Mouse (Mus musculus) stomach, embryonic 14.5 days (tissue): ENCODE measurements around the gene Cbl. TPM values are rescaled to one million over a fixed set of nuclear protein-coding genes. Genes with fewer than 3 reads are reported as not detected.

Source experiments
- ATAC-seq: fragments of 200-750 bp; cut with Nextera tagmentation; 2 replicates; pipeline ENCODE4 v1.8.0; 2017; ENCODE audit warnings: low read depth, moderate TSS enrichment; ENCODE audit not compliant: insufficient number of reproducible peaks, insufficient read depth, low FRiP score
- H3K27ac ChIP-seq: fragments of 300-500 bp; sonication (generic); 2 replicates; pipeline ENCODE4 v1.5.1; 2014; ENCODE audit warnings: mild to moderate bottlenecking, low read length, moderate library complexity, mixed read lengths
- H3K27me3 ChIP-seq: fragments of 300-500 bp; sonication (generic); 2 replicates; pipeline ENCODE4 v1.6.1; 2014; ENCODE audit warnings: low read length, control low read depth, mixed read lengths; ENCODE audit not compliant: control insufficient read depth, insufficient read depth
- H3K36me3 ChIP-seq: fragments of 300-500 bp; sonication (generic); 2 replicates; pipeline ENCODE4 v1.6.1; 2014; ENCODE audit warnings: mild to moderate bottlenecking, control low read depth, low read length, moderate library complexity, mixed read lengths; ENCODE audit not compliant: control insufficient read depth, insufficient read depth
- H3K4me1 ChIP-seq: fragments of 300-500 bp; sonication (generic); 2 replicates; pipeline ENCODE4 v1.6.1; 2014; ENCODE audit warnings: low read length, control low read depth, mixed read lengths; ENCODE audit not compliant: control insufficient read depth, insufficient read depth
- H3K4me2 ChIP-seq: fragments of 300-500 bp; sonication (generic); replicated peaks from 2 replicates; pipeline ENCODE4 v1.6.1; 2014; ENCODE audit warnings: low read depth, low read length, control low read depth
- H3K4me3 ChIP-seq: fragments of 300-500 bp; sonication (generic); 2 replicates; pipeline ENCODE4 v1.5.1; 2014; ENCODE audit warnings: low read depth, low read length, control low read depth
- H3K9ac ChIP-seq: fragments of 300-500 bp; sonication (generic); replicated peaks from 2 replicates; pipeline ENCODE4 v1.6.1; 2014; ENCODE audit warnings: low read depth, mild to moderate bottlenecking, control low read depth, low read length, moderate library complexity, mixed read lengths
- H3K9me3 ChIP-seq: fragments of 300-500 bp; sonication (generic); 2 replicates; pipeline ENCODE4 v1.6.1; 2016; ENCODE audit warnings: low read depth, low read length, control low read depth; ENCODE audit not compliant: control insufficient read depth
- WGBS: fragments of 180-500 bp; shearing (Covaris S2); extraction: QIAGEN DNeasy Blood & Tissue Kit; methylation state at CpG from one replicate; pipeline ENCODE4 v1.1.7; 2014; 5-methylcytosine and 5-hydroxymethylcytosine counted together
- polyA plus RNA-seq: library from polyadenylated mRNA; unstranded; fragments of >200 nt; fragmentation: Nextera tagmentation; extraction: Ambion mirVana; gene quantifications from 2 replicates; pipeline ENCODE4 v1.2.1, GENCODE M21; 2014

Cbl gene
- polyA plus RNA-seq, 1 experiment from 2014 or later = 19.9 TPM

DNA sequence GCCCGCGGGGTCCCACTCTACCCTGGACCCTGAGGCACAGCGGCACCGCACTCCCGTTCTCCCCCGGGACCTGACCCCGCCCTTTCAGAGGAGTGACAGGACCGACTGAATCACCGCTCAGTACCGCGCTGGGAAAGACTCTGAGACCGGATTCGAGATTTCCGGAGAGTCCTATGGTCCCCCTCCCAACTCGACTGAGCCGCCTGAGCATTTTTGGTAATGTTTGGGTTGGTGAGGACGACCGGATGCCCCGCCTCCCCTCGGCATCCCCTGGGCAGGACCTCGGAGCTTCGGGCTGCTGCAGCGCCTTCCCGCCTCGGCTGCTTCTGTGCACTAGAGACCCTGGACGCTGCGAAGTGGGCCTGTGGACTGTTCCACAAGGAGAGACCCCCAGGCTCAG, 103.8 kb downstream of the Cbl start:
- Histone ChIP-seq H3K4me2 (peak overlapping the region; percentile 53), H3K4me3 (peak overlapping the region; percentile 22), H3K9ac (0 out of 2 replicates have a peak overlapping the region, but pooled peaks have one; percentile 14), H3K9me3 (no peaks in the 10 kb centered on the region), H3K27ac (peak overlapping the region; percentile 84), H3K27me3 (no peaks in the 10 kb centered on the region), H3K4me1 (peaks cover 35% of the 10 kb centered on the region), H3K36me3 (no peaks in the 10 kb centered on the region)
- under 1% methylated on average over 27 of the region's 27 CpGs for WGBS
- peak; percentile 46; the same call in 1 of the 2 replicates for ATAC-seq

DNA sequence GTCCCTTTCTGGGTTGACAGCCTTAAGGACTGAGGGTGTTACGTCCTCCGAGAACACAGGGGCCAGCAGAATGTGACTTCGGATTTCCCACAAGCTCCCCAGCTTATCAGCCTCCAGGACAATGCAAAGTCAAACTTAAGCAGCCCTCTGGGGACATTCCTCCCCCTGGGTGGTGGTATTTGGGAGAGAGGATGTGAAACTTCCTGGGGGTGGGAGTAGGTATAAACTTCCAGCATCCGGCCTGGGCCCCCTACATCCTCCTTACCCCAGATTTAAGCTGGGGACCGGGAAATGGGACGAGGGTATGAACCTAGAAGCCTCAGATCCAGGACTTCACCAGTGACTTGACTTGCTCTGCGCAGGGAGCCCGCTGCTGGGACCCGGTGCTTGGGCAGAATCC, 104.2 kb downstream of the Cbl start:
- no peaks in the 10 kb centered on the region for H3K9me3 ChIP-seq
- H3K27ac ChIP-seq = peak overlapping the region; percentile 84
- peak overlapping the region; percentile 53 for H3K4me2 ChIP-seq
- H3K4me1 ChIP-seq = peaks cover 33% of the 10 kb centered on the region
- 0 out of 2 replicates have a peak overlapping the region, but pooled peaks have one; percentile 14 for H3K9ac ChIP-seq
- ATAC-seq = no peak
- H3K4me3 ChIP-seq = peak overlapping the region; percentile 22
- no peaks in the 10 kb centered on the region for H3K36me3 ChIP-seq
- WGBS = 4% methylated on average over 9 of the region's 9 CpGs
- H3K27me3 ChIP-seq = no peaks in the 10 kb centered on the region

- Histone ChIP-seq H3K36me3 (no peaks in the 10 kb centered on the region), H3K4me1 (peaks cover 21% of the 10 kb centered on the region), H3K9me3 (no peaks in the 10 kb centered on the region), H3K4me3 (no peak overlapping the region), H3K27ac (no peak overlapping the region), H3K27me3 (no peaks in the 10 kb centered on the region), H3K9ac (no peak overlapping the region), H3K4me2 (no peak overlapping the region)
- ATAC-seq = no peak
- 66% methylated on average over 3 of the region's 3 CpGs for WGBS
Measured at GRCm38 (mm10) chr9:44127351-44127801, 106.5 kb downstream of the Cbl start.

DNA sequence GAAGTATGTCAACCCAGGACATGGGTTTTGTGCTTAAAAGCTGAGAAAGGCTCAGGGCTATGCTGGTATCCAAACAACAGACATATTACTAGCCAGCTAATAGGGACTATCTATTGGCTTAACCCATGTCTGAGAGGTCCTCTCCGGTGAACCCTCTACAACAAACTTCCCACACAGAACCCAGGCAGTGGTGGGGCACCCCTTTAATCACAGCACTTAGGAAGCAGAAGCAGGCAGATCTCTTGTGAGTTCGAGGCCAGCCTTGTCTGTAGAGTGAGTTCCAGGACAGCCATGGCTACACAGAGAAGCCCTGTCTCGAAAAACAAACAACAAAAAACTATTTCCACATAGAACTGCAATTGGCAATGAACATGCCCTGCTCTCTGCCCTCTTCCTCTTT, 107.1 kb downstream of the Cbl start:
- no peak for ATAC-seq
- WGBS = 90% methylated on average over 3 of the region's 3 CpGs
- Histone ChIP-seq H3K27ac (no peak overlapping the region; the same call in 1 of the 2 replicates), H3K4me3 (no peak overlapping the region), H3K4me2 (no peak overlapping the region), H3K9me3 (no peaks in the 10 kb centered on the region), H3K27me3 (no peaks in the 10 kb centered on the region), H3K4me1 (peaks cover 20% of the 10 kb centered on the region), H3K9ac (no peak overlapping the region), H3K36me3 (no peaks in the 10 kb centered on the region)

GRCm38 (mm10) chr9:44125546-44126428, 108.1 kb downstream of the Cbl start:
- Histone ChIP-seq H3K9me3 (no peaks in the 10 kb centered on the region), H3K4me2 (no peak overlapping the region), H3K27me3 (no peaks in the 10 kb centered on the region), H3K36me3 (no peaks in the 10 kb centered on the region), H3K4me3 (no peak overlapping the region), H3K4me1 (peaks cover 11% of the 10 kb centered on the region), H3K9ac (no peak overlapping the region), H3K27ac (no peak overlapping the region; the same call in 1 of the 2 replicates)
- 24% methylated on average over 18 of the region's 18 CpGs for WGBS
- ATAC-seq = peak; percentile 42; the same call in 1 of the 2 replicates

DNA sequence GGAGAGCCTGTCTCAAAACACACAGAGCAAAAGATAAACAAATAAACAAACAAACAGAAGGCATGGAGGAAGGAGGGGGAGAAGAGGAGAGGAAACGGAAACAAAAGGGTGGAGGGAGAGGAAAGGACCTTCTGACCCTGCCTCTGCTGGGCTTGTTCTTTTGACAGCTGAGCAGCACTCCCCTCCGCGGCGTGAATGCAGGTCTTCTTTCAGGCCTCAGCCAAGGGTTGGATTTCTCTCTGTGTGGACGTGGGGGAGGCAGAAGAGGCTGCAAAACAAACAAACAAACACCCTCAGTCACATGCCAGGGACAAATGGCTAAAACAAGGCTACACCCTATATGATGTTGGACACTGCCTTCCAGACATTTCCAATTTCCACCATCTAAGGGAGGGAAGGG, 108.8 kb downstream of the Cbl start:
- ATAC-seq = no peak
- Histone ChIP-seq H3K9ac (no peak overlapping the region), H3K4me1 (peaks cover 4% of the 10 kb centered on the region; the same call in 1 of the 2 replicates), H3K36me3 (no peaks in the 10 kb centered on the region), H3K27ac (no peak overlapping the region), H3K27me3 (no peaks in the 10 kb centered on the region), H3K4me3 (no peak overlapping the region), H3K9me3 (no peaks in the 10 kb centered on the region), H3K4me2 (no peak overlapping the region)
- WGBS = 50% methylated on average over 5 of the region's 5 CpGs

DNA sequence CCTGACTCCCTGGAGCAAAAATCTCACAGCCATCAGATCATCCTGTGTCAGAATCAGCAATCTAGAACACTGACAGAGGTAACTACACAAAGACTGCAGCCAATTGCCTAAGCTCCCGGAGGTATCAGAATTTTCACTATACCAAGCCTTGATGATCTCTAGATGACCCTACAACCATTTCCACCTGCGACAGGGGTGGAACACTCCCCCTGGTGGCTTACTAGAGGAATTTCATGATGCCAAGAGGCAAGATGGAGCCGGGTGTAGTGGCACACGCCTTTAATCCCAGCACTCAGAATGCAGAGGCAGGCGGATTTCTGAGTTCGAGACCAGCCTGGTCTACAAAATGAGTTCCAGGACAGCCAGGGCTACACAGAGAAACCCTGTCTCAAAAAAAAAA, 109.5 kb downstream of the Cbl start:
- Histone ChIP-seq H3K9me3 (no peaks in the 10 kb centered on the region), H3K27ac (no peak overlapping the region), H3K27me3 (no peaks in the 10 kb centered on the region), H3K36me3 (no peaks in the 10 kb centered on the region), H3K9ac (no peak overlapping the region), H3K4me1 (peaks cover 3% of the 10 kb centered on the region; the same call in 1 of the 2 replicates), H3K4me2 (no peak overlapping the region), H3K4me3 (no peak overlapping the region)
- no peak for ATAC-seq
- WGBS = 77% methylated on average over 6 of the region's 6 CpGs

DNA sequence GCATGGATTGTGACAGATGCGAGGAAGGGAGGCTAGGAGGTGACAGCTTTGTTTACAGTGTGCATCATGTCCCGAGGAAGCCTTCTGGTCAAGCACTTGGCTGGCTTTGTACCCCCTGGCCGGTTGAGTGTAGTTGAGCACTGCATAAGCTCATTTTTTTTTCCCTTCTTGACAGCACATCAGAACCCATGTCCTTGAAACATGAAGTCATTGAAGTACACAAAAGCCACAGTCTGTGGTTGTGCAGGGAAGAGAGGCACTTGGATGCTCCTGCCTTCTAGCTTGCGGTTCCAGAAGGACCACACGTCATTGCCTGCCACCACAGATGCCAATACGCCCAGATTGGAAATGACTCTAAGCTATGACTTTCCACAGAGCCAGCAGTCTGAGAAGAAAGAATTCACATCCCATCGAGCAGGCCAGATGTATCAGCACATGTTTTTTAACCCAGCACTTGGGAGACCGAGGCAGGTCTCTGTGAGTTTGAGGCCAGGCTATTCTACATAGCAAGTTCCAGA, 113.8 kb downstream of the Cbl start:
- WGBS = 62% methylated on average over 8 of the region's 8 CpGs
- ATAC-seq = no peak

More for the DNA sequence above, 113.8 kb downstream of the Cbl start:
- no peak overlapping the region for H3K4me3 ChIP-seq
- H3K4me1 ChIP-seq = no peaks in the 10 kb centered on the region
- H3K27me3 ChIP-seq = no peaks in the 10 kb centered on the region
- H3K9ac ChIP-seq = no peak overlapping the region
- no peak overlapping the region for H3K27ac ChIP-seq
- H3K9me3 ChIP-seq = no peaks in the 10 kb centered on the region
- H3K36me3 ChIP-seq = no peaks in the 10 kb centered on the region
- no peak overlapping the region for H3K4me2 ChIP-seq
